In the genomic region with DNA sequence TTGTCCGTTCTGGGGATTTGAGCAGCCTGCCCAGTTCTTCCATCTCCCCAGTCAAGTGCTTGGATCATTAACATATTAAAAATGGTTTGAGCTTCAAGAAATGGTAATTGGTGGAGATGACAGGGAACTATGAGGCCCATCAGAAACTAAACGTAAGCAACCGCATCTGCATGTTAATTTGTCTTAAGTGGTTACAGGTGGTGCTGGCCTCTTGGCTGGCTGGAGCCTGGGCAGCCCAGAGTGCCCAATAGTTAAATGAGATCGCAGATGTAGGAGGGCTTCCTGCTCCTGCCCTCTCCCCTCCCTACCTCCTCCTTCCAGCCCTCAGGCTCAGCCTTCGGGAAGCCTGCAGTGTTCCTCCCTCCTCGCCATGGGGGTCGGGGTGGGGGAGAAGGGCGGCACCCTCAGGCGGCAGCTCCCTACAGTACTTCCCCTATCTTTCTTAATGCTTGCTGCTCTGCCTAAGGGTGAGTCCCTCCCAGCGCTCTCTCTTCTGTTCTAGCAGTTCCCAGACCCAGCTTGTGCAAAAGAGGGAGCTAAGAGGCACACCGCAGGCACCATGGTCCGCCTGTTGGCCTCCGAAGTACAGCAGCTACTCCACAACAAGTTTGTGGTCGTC, we compare ENCODE assay signal across 28 mouse cellular contexts.
DNase-seq lines count a peak whose midpoint lies in the region; ATAC-seq and TF ChIP-seq lines count a peak whose summit lies in the region.
"Had no signal": no experiment of that assay in that cellular context is flagged by ENCODE, and none has a peak within 500 bp of the region (broad histone marks: within the 10 kb centered on the region; RNA-seq: fewer than 3 reads in every experiment).

No protein-coding gene starts in this region.

- no peak for TF ChIP-seq CTCF in ES-Bruce4 (IDR thresholded peaks at IDR 0.05; ENCODE audit: low read depth, low read length)

- no peaks in the 10 kb centered on the region for H3K27me3 ChIP-seq in lung, embryonic 16.5 days (ENCODE audit: control insufficient read depth, insufficient read depth, low read depth, low read length)
- H3K27me3 ChIP-seq in ES-Bruce4 (ENCODE audit: control insufficient read depth, insufficient read depth, low read length, poor library complexity, severe bottlenecking), result no peaks in the 10 kb centered on the region
- no peaks in the 10 kb centered on the region for H3K27me3 ChIP-seq in forebrain, embryonic 14.5 days (replicated peaks; ENCODE audit: control insufficient read depth, insufficient read depth, low read length)
- H3K27me3 ChIP-seq: hindbrain, embryonic 13.5 days; limb, embryonic 13.5 days; liver, embryonic 12.5 days; midbrain, embryonic 13.5 days had no signal

- no peak for DNase-seq in lung, adult 18-20 months
- DNase-seq in R1 (ENCODE audit: low read depth, low spot score), result peak; percentile 67
- no peak for DNase-seq in forebrain, embryonic 14.5 days (ENCODE audit: low spot score)
- DNase-seq: adrenal gland, postnatal 10 days; B cell, adult 2 months; cerebellum, adult 11-12 months; cerebellum, adult 9-11 months; embryo, embryonic 11 days; gastrocnemius, postnatal 10 days; heart, postnatal 36 days; kidney, adult 9 months; kidney, postnatal 10 days; right cerebral cortex, postnatal 25 days; thymus, adult 2 months; thymus, postnatal 36 days had no signal

- H3K9ac ChIP-seq in lung, embryonic 16.5 days (ENCODE audit: low read length), result no peak overlapping the region
- H3K9ac ChIP-seq in ES-Bruce4 (ENCODE audit: low read depth, poor library complexity, severe bottlenecking), result peak overlapping the region; percentile 43
- no peak overlapping the region for H3K9ac ChIP-seq in forebrain, embryonic 14.5 days (ENCODE audit: low read length)
- H3K9ac ChIP-seq: hindbrain, embryonic 13.5 days; limb, embryonic 13.5 days; liver, embryonic 12.5 days; lung, embryonic 14.5 days; midbrain, embryonic 13.5 days had no signal

- H3K4me1 ChIP-seq in lung, embryonic 16.5 days (replicated peaks; ENCODE audit: control insufficient read depth, insufficient read depth, low read length), result peaks cover 3% of the 10 kb centered on the region; the same call in 1 of the 2 replicates
- peaks cover 3% of the 10 kb centered on the region for H3K4me1 ChIP-seq in ES-Bruce4 (ENCODE audit: control insufficient read depth, insufficient read depth, low read length)
- no peaks in the 10 kb centered on the region for H3K4me1 ChIP-seq in forebrain, embryonic 14.5 days (ENCODE audit: control insufficient read depth, insufficient read depth, low read length)
- H3K4me1 ChIP-seq: hindbrain, embryonic 13.5 days; limb, embryonic 13.5 days; midbrain, embryonic 13.5 days had no signal

- WGBS in lung, embryonic 16.5 days, result 73% methylated on average over 14 of the region's 14 CpGs
- WGBS in forebrain, embryonic 14.5 days, result 84% methylated on average over 14 of the region's 14 CpGs

- no peak overlapping the region for H3K4me3 ChIP-seq in lung, embryonic 16.5 days (ENCODE audit: low read length)
- peak overlapping the region; percentile 55 for H3K4me3 ChIP-seq in ES-Bruce4 (ENCODE audit: low read depth, low read length)
- no peak overlapping the region for H3K4me3 ChIP-seq in forebrain, embryonic 14.5 days (ENCODE audit: low read depth, low read length)
- H3K4me3 ChIP-seq: erythroblast, embryonic 14.5 days; heart, embryonic 10.5 days; hindbrain, embryonic 13.5 days; limb, embryonic 13.5 days; liver, embryonic 12.5 days; megakaryocyte, embryonic 14.5 days; midbrain, embryonic 13.5 days had no signal

- TF ChIP-seq EP300 in ES-Bruce4 (IDR thresholded peaks at IDR 0.05; ENCODE audit: insufficient read depth, low read depth, low read length), result peak; percentile 98

- no peaks in the 10 kb centered on the region for H3K36me3 ChIP-seq in lung, embryonic 16.5 days (ENCODE audit: control insufficient read depth, insufficient read depth, low read length)
- peaks cover 25% of the 10 kb centered on the region for H3K36me3 ChIP-seq in ES-Bruce4 (ENCODE audit: control insufficient read depth, insufficient read depth, low read length, poor library complexity, severe bottlenecking)
- no peaks in the 10 kb centered on the region for H3K36me3 ChIP-seq in forebrain, embryonic 14.5 days (ENCODE audit: control insufficient read depth, insufficient read depth, low read length)
- H3K36me3 ChIP-seq: heart, embryonic 10.5 days; hindbrain, embryonic 13.5 days; limb, embryonic 13.5 days; midbrain, embryonic 13.5 days had no signal

- TF ChIP-seq POLR2A in ES-Bruce4 (IDR thresholded peaks at IDR 0.05; ENCODE audit: insufficient read depth, low read length), result no peak

- H3K27ac ChIP-seq in lung, embryonic 16.5 days (ENCODE audit: low read length), result no peak overlapping the region
- H3K27ac ChIP-seq in ES-Bruce4 (ENCODE audit: insufficient read depth, low read length), result peak overlapping the region; percentile 88
- H3K27ac ChIP-seq in forebrain, embryonic 14.5 days (ENCODE audit: low read depth, low read length), result no peak overlapping the region
- H3K27ac ChIP-seq: heart, embryonic 10.5 days; hindbrain, embryonic 13.5 days; limb, embryonic 13.5 days; liver, embryonic 12.5 days; midbrain, embryonic 13.5 days had no signal

- no peaks in the 10 kb centered on the region for H3K9me3 ChIP-seq in lung, embryonic 16.5 days (ENCODE audit: control insufficient read depth, low read length)
- H3K9me3 ChIP-seq in ES-Bruce4 (replicated peaks; ENCODE audit: control insufficient read depth, insufficient read depth, low read length, poor library complexity, severe bottlenecking), result no peaks in the 10 kb centered on the region
- no peaks in the 10 kb centered on the region for H3K9me3 ChIP-seq in forebrain, embryonic 14.5 days (replicated peaks; ENCODE audit: control insufficient read depth, low read length)
- H3K9me3 ChIP-seq: heart, embryonic 10.5 days; hindbrain, embryonic 13.5 days; limb, embryonic 13.5 days; liver, embryonic 12.5 days; midbrain, embryonic 13.5 days had no signal

- ATAC-seq in lung, embryonic 16.5 days (ENCODE audit: low read depth), result peak; percentile 27; the same call in 1 of the 2 replicates
- ATAC-seq in megakaryocyte, adult 5-6 weeks (ENCODE audit: poor library complexity, severe bottlenecking), result peak; percentile 39
- no peak for ATAC-seq in granulocyte monocyte progenitor cell, adult 5-6 weeks (replicated peaks; ENCODE audit: poor library complexity, severe bottlenecking)
- ATAC-seq in forebrain, embryonic 14.5 days, result no peak
- ATAC-seq: intestine, postnatal 0 days; liver, embryonic 12.5 days; midbrain, embryonic 13.5 days had no signal

- H3K4me2 ChIP-seq in lung, embryonic 16.5 days (ENCODE audit: low read depth, low read length), result no peak overlapping the region
- H3K4me2 ChIP-seq in forebrain, embryonic 14.5 days (ENCODE audit: low read length), result no peak overlapping the region
- H3K4me2 ChIP-seq: hindbrain, embryonic 13.5 days; limb, embryonic 13.5 days; liver, embryonic 12.5 days; lung, embryonic 14.5 days; midbrain, embryonic 13.5 days had no signal

Comparison
In these comparisons a context has a peak if more than half of its experiments do, and no peak if none do; other contexts are left out.
1. ATAC-seq: peak in lung, embryonic 16.5 days (single experiment) and megakaryocyte, adult 5-6 weeks (single experiment); none in granulocyte monocyte progenitor cell, adult 5-6 weeks (single experiment) and forebrain, embryonic 14.5 days (single experiment).